Mouse (Mus musculus): ENCODE measurements around the gene Cdkal1.

DNA sequence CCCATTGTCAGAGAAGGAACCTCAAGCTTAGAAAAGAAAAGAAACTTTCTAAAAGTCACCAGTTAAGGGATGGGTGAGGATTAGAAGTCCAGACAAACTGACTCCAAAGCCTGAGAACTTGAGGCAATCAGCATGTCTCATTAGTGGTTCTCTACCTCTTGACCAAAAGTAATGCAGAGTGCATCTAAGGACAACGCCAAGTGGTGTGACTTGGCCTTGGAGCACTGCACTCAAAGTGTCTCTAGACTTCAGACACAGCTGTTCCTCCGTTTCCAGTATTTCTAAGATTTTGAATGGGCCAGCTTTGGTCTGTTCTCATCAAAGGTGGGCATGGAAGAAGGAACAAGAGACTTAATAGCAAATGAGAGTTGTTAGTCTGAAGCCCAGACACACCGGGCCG lies 74.1 kb downstream of the Cdkal1 start:
- no peak for TF ChIP-seq CTCF (IDR thresholded peaks at IDR 0.05; ENCODE audit: low read depth)
- TF ChIP-seq EP300 (optimal IDR thresholded peaks at IDR 0.05) = no peak
